Mouse (Mus musculus) ovary, postnatal 36 days (tissue): ENCODE results near the gene Ryr1.
"Not testable (repeated sequence)": the region's sequence is repeated elsewhere in the genome, so short reads cannot be mapped to it uniquely, and the experiment has no call there.

Experiments used
- DNase-seq: peaks from one replicate; pipeline ENCODE4 v3.0.0; 2022; ENCODE audit warnings: low spot score, mixed read lengths

The Ryr1 gene

DNA sequence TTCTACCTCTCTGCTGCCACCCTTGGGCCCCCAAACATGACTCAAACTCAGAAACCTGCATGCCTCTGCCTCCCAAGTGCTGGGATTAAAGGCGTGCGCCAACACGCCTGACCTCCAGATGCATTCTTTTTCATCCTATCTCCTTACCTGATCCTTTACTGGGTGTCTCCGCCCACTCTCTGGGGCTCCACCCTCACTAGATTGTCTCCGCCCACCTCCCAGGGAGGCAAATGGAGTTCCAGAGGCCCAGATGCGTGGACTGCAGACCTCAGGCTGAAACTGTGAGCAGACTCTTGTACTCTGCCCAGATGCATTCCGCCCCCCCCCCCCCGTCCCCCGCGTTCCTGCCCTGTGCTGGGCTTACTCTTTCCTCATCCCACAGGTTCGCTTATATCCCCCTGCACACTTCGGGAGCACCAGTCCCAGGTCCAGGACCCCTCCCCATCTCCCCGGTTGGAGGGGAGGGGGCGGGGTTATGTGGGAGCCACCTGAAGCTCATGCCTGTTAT is 134.2 kb downstream of the Ryr1 start:
- DNase-seq: no peak

- no peak for DNase-seq
These were observed 139.8 kb downstream of the Ryr1 start for GRCm38 (mm10) chr7:28985207-28985606.

DNA sequence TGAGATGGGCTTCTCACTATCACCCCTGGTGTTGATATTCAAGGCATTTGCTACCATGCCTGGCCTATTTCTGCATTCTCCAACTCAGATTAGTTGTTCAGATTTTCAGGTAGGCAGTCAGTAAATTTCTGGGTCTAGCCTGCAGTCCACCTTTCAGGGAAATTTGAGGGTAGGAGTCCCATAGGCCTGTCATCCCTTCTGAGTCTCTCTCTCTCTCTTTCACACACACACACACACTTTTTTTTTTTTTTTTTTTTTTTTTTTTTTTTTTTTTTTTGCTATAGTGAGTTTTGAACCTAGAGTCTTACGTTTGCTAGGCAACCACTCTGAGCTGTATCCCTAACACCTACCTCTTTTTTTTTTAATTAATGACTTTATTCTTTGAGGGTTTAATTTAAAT is 140.5 kb downstream of the Ryr1 start:
- DNase-seq: no peak

DNA sequence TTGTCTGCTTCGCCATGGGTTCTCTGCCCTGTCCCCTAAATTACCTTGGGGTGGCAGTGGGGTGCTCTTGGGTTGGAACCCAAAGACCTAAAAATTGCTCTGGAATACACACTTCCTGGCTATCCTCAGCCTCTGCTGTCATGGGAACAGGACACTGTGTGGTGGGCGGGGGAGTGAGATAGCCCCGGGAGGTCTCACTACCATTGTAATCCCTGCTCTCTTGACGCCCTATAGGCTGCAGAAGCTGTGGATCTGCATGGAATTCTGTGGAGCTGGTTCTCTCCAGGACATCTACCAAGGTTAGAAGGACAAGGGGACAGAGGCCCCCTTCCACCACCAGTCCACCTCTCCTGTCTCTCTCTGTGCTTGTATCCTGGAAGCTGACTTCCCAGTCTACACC is 141.1 kb downstream of the Ryr1 start:
- no peak for DNase-seq

DNA sequence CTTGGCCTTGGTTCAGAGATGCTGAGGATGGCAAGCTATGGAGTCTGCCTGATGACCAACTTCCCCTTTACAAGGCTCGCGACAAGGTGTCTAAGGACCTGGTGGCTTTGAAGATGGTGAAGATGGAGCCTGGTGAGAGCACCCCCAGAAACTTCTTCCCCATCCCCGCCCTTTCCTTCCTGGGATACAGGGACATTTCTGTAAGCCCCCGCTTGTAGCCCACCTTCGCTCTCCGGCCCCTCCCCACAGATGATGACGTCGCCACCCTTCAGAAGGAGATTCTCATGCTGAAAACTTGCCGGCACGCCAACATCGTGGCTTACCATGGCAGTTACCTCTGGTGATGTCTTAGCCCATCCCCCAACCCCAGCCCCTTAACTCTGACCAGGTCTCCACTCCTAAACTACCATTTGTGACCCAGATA is 141.8 kb downstream of the Ryr1 start:
- no peak for DNase-seq

DNA sequence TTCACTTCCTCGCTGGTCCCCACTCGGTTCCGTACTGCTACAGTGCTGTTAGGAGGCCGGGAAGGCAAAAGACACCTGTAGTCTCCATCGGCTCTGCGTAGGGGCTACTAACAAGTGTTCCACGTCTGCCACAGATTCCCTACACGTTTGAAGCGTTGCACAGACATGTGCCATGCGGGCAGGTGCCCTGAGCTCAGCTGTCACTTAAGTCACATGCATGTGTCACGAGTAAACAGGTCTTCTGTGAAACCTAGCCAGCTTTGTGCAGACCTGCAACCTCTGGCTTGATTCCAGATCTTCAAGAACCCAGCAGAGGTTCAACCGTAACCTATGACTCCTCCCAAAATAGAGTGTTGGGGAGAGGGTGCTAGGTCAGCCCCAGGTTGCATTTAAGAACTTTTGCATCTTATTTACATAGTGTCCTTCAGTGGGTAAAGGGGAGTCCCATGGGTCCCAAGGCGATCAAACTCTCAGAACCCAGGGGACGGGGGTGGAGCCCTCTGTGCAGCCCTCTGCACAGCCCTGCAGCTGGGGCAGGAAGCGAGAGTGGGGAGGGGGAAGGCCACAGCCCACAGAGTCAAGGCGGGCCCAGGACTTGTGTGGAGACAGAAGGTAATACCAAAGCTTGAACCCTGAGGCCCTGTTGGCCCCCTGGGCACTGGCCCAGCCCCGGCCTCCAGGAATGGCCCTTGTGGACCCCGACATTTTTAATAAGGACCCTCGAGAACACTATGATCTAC is 142.5 kb downstream of the Ryr1 start:
- DNase-seq: no peak

- peak; percentile 93 for DNase-seq
These were observed 143.2 kb downstream of the Ryr1 start, which contains the start of the genes Eif3k and Map4k1 for GRCm38 (mm10) chr7:28981651-28982273. Gene Eif3k (minus strand): TSS chr7:28981864. Gene Map4k1 (plus strand): TSS chr7:28982050.

DNA sequence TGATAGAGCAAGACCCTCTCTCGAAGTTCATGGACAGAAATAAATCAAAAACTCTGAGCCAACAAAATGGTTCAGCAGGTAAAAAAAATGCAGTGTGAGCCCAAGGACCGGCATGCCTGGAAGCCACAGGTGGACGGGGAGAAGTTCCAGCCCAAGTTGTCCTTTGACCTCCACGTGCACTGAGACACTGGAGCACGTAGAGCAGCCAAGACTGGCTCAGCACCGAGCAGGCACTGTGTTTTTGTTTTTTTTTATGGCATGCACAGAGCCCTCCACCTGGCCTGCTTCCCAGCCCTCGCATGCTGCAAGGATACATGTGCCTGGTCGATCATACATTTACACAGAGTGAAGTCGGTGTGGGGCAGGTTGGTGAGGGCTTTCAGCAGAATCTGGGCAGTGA is 147.4 kb downstream of the Ryr1 start:
- DNase-seq: no peak

- no peak for DNase-seq
These were observed 152.0 kb downstream of the Ryr1 start for GRCm38 (mm10) chr7:28973025-28973424.

GRCm38 (mm10) chr7:28972542-28972985 is 152.4 kb downstream of the Ryr1 start:
- DNase-seq: peak; percentile 69

DNA sequence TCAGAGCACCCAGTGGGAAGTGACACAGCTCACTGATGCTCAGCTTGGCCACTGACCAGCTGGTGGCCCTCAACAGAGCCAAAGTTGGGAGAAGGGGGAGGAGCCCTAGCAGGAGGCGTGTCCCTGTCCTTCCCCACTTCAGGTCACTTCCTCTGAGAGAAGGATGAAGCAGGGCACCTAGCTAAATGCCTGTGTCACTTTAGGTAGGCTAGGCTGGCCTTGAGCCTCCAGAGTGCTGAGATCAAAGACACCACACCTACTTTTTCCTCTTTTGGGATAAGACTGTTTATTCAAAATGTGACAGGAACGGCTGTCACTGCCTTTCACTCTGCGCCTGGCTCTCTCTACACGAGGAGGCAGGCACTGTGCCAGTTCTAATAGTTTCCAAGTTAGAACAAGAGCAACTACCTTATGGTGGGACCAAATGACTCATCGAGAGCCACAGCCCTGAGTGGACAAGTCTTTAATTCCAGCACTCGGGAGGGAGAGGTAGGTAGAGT is 153.2 kb downstream of the Ryr1 start:
- no peak for DNase-seq

DNA sequence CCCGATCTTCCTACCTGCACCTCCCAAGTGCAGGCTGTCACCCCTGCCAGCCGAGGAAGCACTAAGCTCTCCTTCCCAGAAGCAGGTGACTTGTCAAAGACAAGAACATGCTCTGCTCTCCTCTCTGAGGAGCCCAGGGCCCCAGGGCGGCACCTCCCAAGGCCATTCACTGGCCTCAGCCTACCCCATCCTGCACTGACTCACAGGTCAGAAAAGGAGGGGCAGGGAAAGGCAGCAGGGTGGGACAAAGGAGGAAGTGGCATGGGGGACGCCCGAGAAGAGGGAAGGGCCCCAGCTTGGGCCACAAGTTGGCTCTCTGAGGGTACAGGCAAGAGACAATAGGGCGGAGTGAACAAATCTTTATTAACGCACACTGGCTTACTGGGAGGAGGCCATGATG is 153.9 kb downstream of the Ryr1 start:
- no peak for DNase-seq

DNA sequence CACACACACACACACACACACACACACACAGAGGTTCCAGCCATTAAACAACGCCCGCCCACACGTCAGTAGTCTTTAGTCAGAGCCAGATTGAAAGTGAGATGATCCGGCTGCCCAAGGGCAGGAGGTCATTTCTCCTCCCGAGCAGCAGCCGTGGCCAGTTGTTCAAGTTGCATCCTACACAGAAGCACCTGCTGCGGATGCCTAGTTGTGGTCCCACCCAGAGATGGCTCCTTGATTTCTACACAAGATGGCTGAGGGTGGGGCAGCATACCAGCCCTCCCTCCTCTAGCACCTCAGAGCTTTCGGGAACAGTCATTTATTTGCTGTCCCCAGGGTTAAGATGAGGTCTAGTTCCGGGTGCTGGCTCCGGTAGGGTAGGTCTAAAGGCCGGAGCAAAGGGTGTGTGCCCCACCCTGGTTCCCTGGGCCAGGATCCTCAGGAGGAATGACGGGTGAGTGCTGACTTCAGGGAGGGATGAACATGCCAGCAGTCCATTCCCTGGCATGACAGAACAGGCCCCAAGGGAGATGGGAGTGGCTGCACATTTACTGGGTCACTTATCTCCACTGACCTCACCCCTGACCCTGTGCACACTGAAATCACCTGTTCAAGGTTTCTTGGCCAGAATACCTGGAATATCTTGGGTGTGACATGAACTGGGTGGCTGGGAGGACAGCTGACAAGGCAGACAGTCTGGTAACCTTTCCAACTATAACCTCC is 155.1 kb downstream of the Ryr1 start:
- no peak for DNase-seq

- DNase-seq: no peak
These were observed 155.7 kb downstream of the Ryr1 start for GRCm38 (mm10) chr7:28969271-28969670.

- DNase-seq: not testable (repeated sequence)
These were observed 156.9 kb downstream of the Ryr1 start for GRCm38 (mm10) chr7:28968120-28968519.

GRCm38 (mm10) chr7:28966751-28967505 is 158.1 kb downstream of the Ryr1 start:
- no peak for DNase-seq

- no peak for DNase-seq
These were observed 158.8 kb downstream of the Ryr1 start for GRCm38 (mm10) chr7:28966181-28966580.

- no peak for DNase-seq
These were observed 159.6 kb downstream of the Ryr1 start for GRCm38 (mm10) chr7:28965346-28965840.

- DNase-seq: no peak
These were observed 161.5 kb downstream of the Ryr1 start for GRCm38 (mm10) chr7:28963399-28963923.

- DNase-seq: peak; percentile 99
These were observed 162.9 kb downstream of the Ryr1 start, which contains the start of gene Actn4 for GRCm38 (mm10) chr7:28961927-28962670. Gene Actn4 (minus strand): TSS chr7:28962340.

- no peak for DNase-seq
These were observed 163.4 kb downstream of the Ryr1 start for GRCm38 (mm10) chr7:28961584-28961926.
